Mouse (Mus musculus): ENCODE data around the gene Zbtb2.

Zbtb2 gene

GRCm38 (mm10) chr10:4338863-4339461, 48.9 kb downstream of the Zbtb2 start:
- ATAC-seq (ENCODE audit: insufficient number of reproducible peaks, low FRiP score, low TSS enrichment) = no peak

- peak; percentile 54 for ATAC-seq (ENCODE audit: insufficient number of reproducible peaks, low FRiP score, low TSS enrichment)
Measured at GRCm38 (mm10) chr10:4334039-4334683, 53.7 kb downstream of the Zbtb2 start.

GRCm38 (mm10) chr10:4333319-4333718, 54.6 kb downstream of the Zbtb2 start:
- ATAC-seq (ENCODE audit: insufficient number of reproducible peaks, low FRiP score, low TSS enrichment) = peak; percentile 36

- ATAC-seq (ENCODE audit: insufficient number of reproducible peaks, low FRiP score, low TSS enrichment) = no peak
Measured at GRCm38 (mm10) chr10:4332228-4332979, 55.5 kb downstream of the Zbtb2 start.

GRCm38 (mm10) chr10:4327716-4328115, 60.2 kb downstream of the Zbtb2 start:
- ATAC-seq (ENCODE audit: insufficient number of reproducible peaks, low FRiP score, low TSS enrichment) = no peak

GRCm38 (mm10) chr10:4325562-4325961, 62.3 kb downstream of the Zbtb2 start:
- no peak for ATAC-seq (ENCODE audit: insufficient number of reproducible peaks, low FRiP score, low TSS enrichment)

- no peak for ATAC-seq (ENCODE audit: insufficient number of reproducible peaks, low FRiP score, low TSS enrichment)
Measured at GRCm38 (mm10) chr10:4323885-4324284, 64.0 kb downstream of the Zbtb2 start.
